Mouse (Mus musculus) CH12.LX (cell line): ENCODE measurements at regions not wholly inside any gene's neighbourhood (a gene's known extent, or its start where the extent isn't known, plus 50 kb on each side); places are given as distances from the start of the nearest gene placed in this dataset.

Source experiments
- DNase-seq: peaks from one replicate; pipeline ENCODE4 v3.0.0-alpha.2; 2013; ENCODE audit errors: extremely low read depth
- H3K27ac ChIP-seq: 2 replicates; pipeline ENCODE4 v1.5.1; 2012; ENCODE audit warnings: low read depth, mild to moderate bottlenecking, control low read depth, moderate library complexity; ENCODE audit not compliant: insufficient read depth
- H3K27me3 ChIP-seq: replicated peaks from 2 replicates; pipeline ENCODE3; 2012; ENCODE audit warnings: inconsistent platforms
- H3K36me3 ChIP-seq, 2 experiments: replicated peaks in 1 of 2; 2 replicates each; pipeline versions ENCODE3 to v1.6.1; 2012; ENCODE audit warnings: inconsistent platforms in 1 of 2, low read length in 1 of 2, mild to moderate bottlenecking in 1 of 2, mixed read lengths in 1 of 2, moderate library complexity in 1 of 2; ENCODE audit not compliant: control insufficient read depth in 1 of 2, insufficient read depth in 1 of 2
- H3K4me1 ChIP-seq, 2 experiments: 2 replicates each; pipeline ENCODE4 v1.6.1; 2012; ENCODE audit warnings: inconsistent platforms in 1 of 2, moderate library complexity in 1 of 2; ENCODE audit not compliant: insufficient read depth in 2 of 2, control insufficient read depth in 1 of 2
- H3K4me2 ChIP-seq: 2 replicates; pipeline ENCODE4 v1.6.1; 2012; ENCODE audit warnings: low read depth, mild to moderate bottlenecking, control low read depth; ENCODE audit not compliant: poor library complexity, insufficient read depth, severe bottlenecking
- H3K4me3 ChIP-seq, 3 experiments: fragments of 150-350 bp in 1 of 3; sonication (generic) in 1 of 3; replicated peaks in 1 of 3; 2 replicates each; pipeline versions ENCODE3 to v1.5.1; 2011 to 2012; ENCODE audit warnings: low read depth in 2 of 3, low read length in 2 of 3, mild to moderate bottlenecking in 2 of 3, moderate library complexity in 2 of 3, control low read depth in 1 of 3, improper control_type of control experiment in 1 of 3, inconsistent platforms in 1 of 3, mixed read lengths in 1 of 3; ENCODE audit not compliant: poor library complexity in 1 of 3
- H3K79me2 ChIP-seq: replicated peaks from 2 replicates; pipeline ENCODE4 v1.6.1; 2012; ENCODE audit warnings: mild to moderate bottlenecking, moderate library complexity; ENCODE audit not compliant: control insufficient read depth, poor library complexity, insufficient read depth, severe bottlenecking; ENCODE audit errors: extremely low read depth
- H3K9ac ChIP-seq: 2 replicates; pipeline ENCODE4 v1.6.1; 2012; ENCODE audit warnings: low read depth, mild to moderate bottlenecking, control low read depth, moderate library complexity; ENCODE audit not compliant: insufficient read depth
- H3K9me3 ChIP-seq: replicated peaks from 2 replicates; pipeline ENCODE3; 2012; ENCODE audit warnings: low read length, inconsistent platforms, mixed read lengths
- CHD1 ChIP-seq: IDR thresholded peaks from 2 replicates; pipeline ENCODE4 v1.6.1; 2012; ENCODE audit warnings: low read depth, low read length, improper control_type of control experiment, inconsistent platforms
- E2F4 ChIP-seq: IDR thresholded peaks from 2 replicates; pipeline ENCODE4 v1.6.1; 2011; ENCODE audit warnings: low read depth, low read length, improper control_type of control experiment; ENCODE audit not compliant: insufficient replicate concordance
- GABPA ChIP-seq: IDR thresholded peaks from 2 replicates; pipeline ENCODE4 v1.6.1; 2012; ENCODE audit warnings: low read depth, low read length, improper control_type of control experiment, inconsistent platforms; ENCODE audit not compliant: insufficient replicate concordance
- HCFC1 ChIP-seq: IDR thresholded peaks from 2 replicates; pipeline ENCODE4 v1.6.1; 2012; ENCODE audit warnings: low read depth, mild to moderate bottlenecking, inconsistent platforms, low read length, improper control_type of control experiment
- KAT2A ChIP-seq: IDR thresholded peaks from 2 replicates; pipeline ENCODE4 v1.6.1; 2012; ENCODE audit warnings: low read length, improper control_type of control experiment, inconsistent platforms; ENCODE audit not compliant: insufficient replicate concordance
- MEF2A ChIP-seq: IDR thresholded peaks from 2 replicates; pipeline ENCODE4 v1.6.1; 2014; ENCODE audit warnings: low read depth, mild to moderate bottlenecking, inconsistent platforms, low read length, improper control_type of control experiment, borderline replicate concordance
- MXI1 ChIP-seq: IDR thresholded peaks from 2 replicates; pipeline ENCODE4 v1.6.1; 2011; ENCODE audit warnings: mild to moderate bottlenecking, low read depth, low read length, improper control_type of control experiment
- MYC ChIP-seq: IDR thresholded peaks from 2 replicates; pipeline ENCODE4 v1.6.1; 2011; ENCODE audit warnings: low read depth, mild to moderate bottlenecking, improper control_type of control experiment, low read length
- NELFE ChIP-seq: IDR thresholded peaks from 2 replicates; pipeline ENCODE4 v1.6.1; 2011; ENCODE audit warnings: low read depth, low read length, improper control_type of control experiment
- PAX5 ChIP-seq: IDR thresholded peaks from 2 replicates; pipeline ENCODE4 v1.6.1; 2012; ENCODE audit warnings: low read length, inconsistent platforms, mixed read lengths
- SIN3A ChIP-seq: IDR thresholded peaks from 2 replicates; pipeline ENCODE4 v1.6.1; 2012; ENCODE audit warnings: low read length, improper control_type of control experiment, inconsistent platforms
- SMC3 ChIP-seq: IDR thresholded peaks from 2 replicates; pipeline ENCODE4 v1.6.1; 2011; ENCODE audit warnings: low read depth, low read length, improper control_type of control experiment
- TBP ChIP-seq: conservative IDR thresholded peaks from 2 replicates; pipeline ENCODE4 v1.6.1; 2011; ENCODE audit warnings: low read depth, low read length, improper control_type of control experiment
- TCF12 ChIP-seq: IDR thresholded peaks from 2 replicates; pipeline ENCODE4 v1.6.1; 2014; ENCODE audit warnings: low read depth, mild to moderate bottlenecking, inconsistent platforms, low read length, improper control_type of control experiment
- UBTF ChIP-seq: IDR thresholded peaks from 2 replicates; pipeline ENCODE4 v1.6.1; 2012; ENCODE audit warnings: low read depth, mild to moderate bottlenecking, inconsistent platforms, low read length, improper control_type of control experiment, moderate library complexity
- ZC3H11A ChIP-seq: IDR thresholded peaks from 2 replicates; pipeline ENCODE4 v1.6.1; 2012; ENCODE audit warnings: low read depth, mild to moderate bottlenecking, inconsistent platforms, low read length, improper control_type of control experiment
- ZKSCAN1 ChIP-seq: IDR thresholded peaks from 2 replicates; pipeline ENCODE4 v1.6.1; 2012; ENCODE audit warnings: low read depth, inconsistent platforms, low read length, improper control_type of control experiment, borderline replicate concordance
- ZMIZ1 ChIP-seq: IDR thresholded peaks from 2 replicates; pipeline ENCODE4 v1.6.1; 2012; ENCODE audit warnings: low read depth, mild to moderate bottlenecking, inconsistent platforms, low read length, improper control_type of control experiment
- ZNF384 ChIP-seq: IDR thresholded peaks from 2 replicates; pipeline ENCODE4 v1.6.1; 2012; ENCODE audit warnings: low read depth, low read length, improper control_type of control experiment, inconsistent platforms
- dilution Hi-C: fragments of 300-500 bp; cut with MboI; formaldehyde crosslinking; loops from 2 replicates; pipeline ENCODE4 v1.14.3; 2020; ENCODE audit warnings: low sequenced_read_pairs; ENCODE audit not compliant: extremely low pct_unique_long_range_greater_than_20kb, extremely low pct_ligation_motif_present
- in situ Hi-C: fragments of 300-500 bp; cut with MboI; formaldehyde crosslinking; loops from 3 replicates; pipeline ENCODE4 v1.14.3; 2019; ENCODE audit warnings: low sequenced_read_pairs, low pct_ligation_motif_present, low pct_unique_long_range_greater_than_20kb, mixed read lengths

DNA sequence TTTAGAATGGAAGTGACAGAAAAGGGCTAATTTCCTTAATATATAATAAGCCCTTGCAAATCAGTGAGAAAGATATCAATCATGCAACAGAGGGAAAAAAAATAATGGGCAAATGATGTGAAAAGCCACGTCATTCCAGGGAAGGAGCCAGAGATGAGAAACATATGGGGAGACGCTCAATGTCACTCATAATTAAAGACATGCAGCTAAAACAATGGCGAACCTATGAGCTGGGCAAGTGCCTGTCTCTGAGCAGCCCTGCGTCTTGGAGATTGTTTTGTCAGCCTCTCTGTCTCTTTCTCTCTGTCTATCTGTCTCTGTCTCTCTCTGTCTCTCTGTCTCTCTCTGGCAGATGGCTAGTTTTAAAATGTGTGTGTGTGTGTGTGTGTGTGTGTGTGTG, 360.1 kb downstream of the Zfp536 start:
- Histone ChIP-seq H3K36me3 (no peaks in the 10 kb centered on the region), H3K27ac (no peak overlapping the region), H3K27me3 (no peaks in the 10 kb centered on the region), H3K4me2 (no peak overlapping the region), H3K79me2 (no peaks in the 10 kb centered on the region), H3K9ac (no peak overlapping the region), H3K4me1 (no peaks in the 10 kb centered on the region)
- DNase-seq = no peak
- dilution Hi-C loops = no loop called here
- TF ChIP-seq PAX5 = no peak
- TF ChIP-seq SIN3A = no peak
- TF ChIP-seq CHD1 = no peak
- no peak for TF ChIP-seq GABPA
- no peak for TF ChIP-seq MYC
- no peak for TF ChIP-seq E2F4
- TF ChIP-seq SMC3 = no peak
- TF ChIP-seq MXI1 = no peak
- no peak for TF ChIP-seq NELFE
- TF ChIP-seq ZMIZ1 = no peak
- TF ChIP-seq ZKSCAN1 = no peak
- TF ChIP-seq, all 38 proteins: peak for 0
- Histone ChIP-seq H3K4me3 (no peak overlapping the region), H3K9me3 (peaks cover 56% of the 10 kb centered on the region)
- in situ Hi-C loops = no loop called here

DNA sequence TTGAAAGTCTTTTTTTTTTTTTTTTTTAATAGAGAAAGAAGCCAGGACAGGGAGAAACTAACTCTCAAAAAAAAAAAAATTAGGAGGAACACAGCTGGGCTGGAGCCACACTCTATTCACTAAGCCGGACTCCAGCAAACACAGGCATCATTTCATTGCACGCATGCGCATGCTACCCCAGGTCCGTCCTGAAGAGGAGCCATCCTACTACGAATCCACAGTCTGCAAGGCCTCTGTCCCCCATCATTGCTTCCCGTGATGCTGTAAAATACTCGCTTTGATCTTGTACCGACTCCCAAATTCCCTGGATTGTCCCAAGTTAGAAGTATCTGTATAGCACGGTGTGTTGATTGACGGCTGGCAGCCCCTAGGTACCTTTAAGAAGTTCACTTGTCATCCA, 351.7 kb downstream of the Zfp536 start:
- dilution Hi-C loops = no loop called here
- Histone ChIP-seq H3K27me3 (no peaks in the 10 kb centered on the region), H3K27ac (no peak overlapping the region), H3K4me2 (no peak overlapping the region), H3K9me3 (peaks cover 72% of the 10 kb centered on the region), H3K9ac (no peak overlapping the region), H3K36me3 (no peaks in the 10 kb centered on the region), H3K4me1 (no peaks in the 10 kb centered on the region), H3K4me3 (no peak overlapping the region), H3K79me2 (no peaks in the 10 kb centered on the region)
- in situ Hi-C loops = no loop called here
- no peak for TF ChIP-seq SIN3A
- no peak for TF ChIP-seq GABPA
- TF ChIP-seq ZC3H11A = no peak
- no peak for TF ChIP-seq MEF2A
- no peak for TF ChIP-seq KAT2A
- no peak for TF ChIP-seq UBTF
- no peak for TF ChIP-seq TBP
- TF ChIP-seq TCF12 = no peak
- TF ChIP-seq ZNF384 = no peak
- no peak for TF ChIP-seq HCFC1
- no peak for DNase-seq
